Mouse (Mus musculus) hindbrain, embryonic 12.5 days (tissue): ENCODE results near the gene Gm7247. TPM values are rescaled to one million over a fixed set of nuclear protein-coding genes. Genes with fewer than 3 reads are reported as not detected.
"Not testable (repeated sequence)": the region's sequence is repeated elsewhere in the genome, so short reads cannot be mapped to it uniquely, and the experiment has no call there.

ENCODE experiments used
- ATAC-seq: fragments of 200-750 bp; cut with Nextera tagmentation; 2 replicates; pipeline ENCODE4 v1.8.0; 2017; ENCODE audit warnings: moderate TSS enrichment; ENCODE audit not compliant: low FRiP score
- H3K27ac ChIP-seq: fragments of 300-500 bp; sonication (generic); 2 replicates; pipeline ENCODE4 v1.5.1; 2016; ENCODE audit warnings: mild to moderate bottlenecking
- H3K27me3 ChIP-seq: fragments of 300-500 bp; sonication (generic); 2 replicates; pipeline ENCODE4 v1.6.1; 2016; ENCODE audit warnings: mild to moderate bottlenecking
- H3K36me3 ChIP-seq: fragments of 300-500 bp; sonication (generic); 2 replicates; pipeline ENCODE4 v1.6.1; 2016; ENCODE audit warnings: mild to moderate bottlenecking
- H3K4me1 ChIP-seq: fragments of 300-500 bp; sonication (generic); 2 replicates; pipeline ENCODE4 v1.6.1; 2016
- H3K4me2 ChIP-seq: fragments of 300-500 bp; sonication (generic); replicated peaks from 2 replicates; pipeline ENCODE4 v1.6.1; 2016; ENCODE audit warnings: mild to moderate bottlenecking
- H3K4me3 ChIP-seq: fragments of 300-500 bp; sonication (generic); 2 replicates; pipeline ENCODE4 v1.5.1; 2016; ENCODE audit warnings: mild to moderate bottlenecking
- H3K9ac ChIP-seq: fragments of 300-500 bp; sonication (generic); 2 replicates; pipeline ENCODE4 v1.6.1; 2016; ENCODE audit warnings: mild to moderate bottlenecking, moderate library complexity
- H3K9me3 ChIP-seq: fragments of 300-500 bp; sonication (generic); replicated peaks from 2 replicates; pipeline ENCODE4 v1.6.1; 2016; ENCODE audit warnings: mild to moderate bottlenecking
- whole genome bisulfite sequencing: fragments of 180-500 bp; shearing (Covaris S2); methylation state at CpG from one replicate; pipeline ENCODE4 v1.1.7; 2016; 5-methylcytosine and 5-hydroxymethylcytosine counted together
- polyA plus RNA-seq: library from polyadenylated mRNA; unstranded; fragments of >200 nt; fragmentation: Nextera tagmentation; extraction: Ambion mirVana; gene quantifications from 2 replicates; pipeline ENCODE4 v1.2.1, GENCODE M21; 2016

Gene Gm7247
- polyA plus RNA-seq, 1 experiment from 2014 or later = not detected

GRCm38 (mm10) chr14:51499707-51500275 lies 138.2 kb downstream of the Gm7247 start:
- H3K9me3 ChIP-seq = no peaks in the 10 kb centered on the region
- no peak overlapping the region for H3K27ac ChIP-seq
- H3K9ac ChIP-seq = no peak overlapping the region
- no peak overlapping the region for H3K4me2 ChIP-seq
- no peak overlapping the region for H3K4me3 ChIP-seq
- no peak for ATAC-seq
- no peaks in the 10 kb centered on the region for H3K36me3 ChIP-seq
- 92% methylated on average over 2 of the region's 2 CpGs for WGBS
- no peaks in the 10 kb centered on the region for H3K4me1 ChIP-seq
- H3K27me3 ChIP-seq = no peaks in the 10 kb centered on the region

GRCm38 (mm10) chr14:51500461-51500860 lies 138.9 kb downstream of the Gm7247 start:
- no peaks in the 10 kb centered on the region for H3K9me3 ChIP-seq
- no peak for ATAC-seq
- H3K4me1 ChIP-seq = no peaks in the 10 kb centered on the region
- no peak overlapping the region for H3K4me2 ChIP-seq
- H3K4me3 ChIP-seq = no peak overlapping the region
- no peak overlapping the region for H3K27ac ChIP-seq
- no peak overlapping the region for H3K9ac ChIP-seq
- no peaks in the 10 kb centered on the region for H3K27me3 ChIP-seq
- no peaks in the 10 kb centered on the region for H3K36me3 ChIP-seq
- WGBS = 90% methylated on average over 4 of the region's 4 CpGs

GRCm38 (mm10) chr14:51507416-51507815 lies 145.9 kb downstream of the Gm7247 start:
- Histone ChIP-seq H3K27me3 (no peaks in the 10 kb centered on the region), H3K36me3 (no peaks in the 10 kb centered on the region), H3K27ac (no peak overlapping the region), H3K9me3 (no peaks in the 10 kb centered on the region), H3K4me3 (no peak overlapping the region), H3K4me1 (no peaks in the 10 kb centered on the region), H3K4me2 (no peak overlapping the region), H3K9ac (no peak overlapping the region)
- WGBS = 97% methylated on average over 8 of the region's 8 CpGs
- ATAC-seq = no peak

DNA sequence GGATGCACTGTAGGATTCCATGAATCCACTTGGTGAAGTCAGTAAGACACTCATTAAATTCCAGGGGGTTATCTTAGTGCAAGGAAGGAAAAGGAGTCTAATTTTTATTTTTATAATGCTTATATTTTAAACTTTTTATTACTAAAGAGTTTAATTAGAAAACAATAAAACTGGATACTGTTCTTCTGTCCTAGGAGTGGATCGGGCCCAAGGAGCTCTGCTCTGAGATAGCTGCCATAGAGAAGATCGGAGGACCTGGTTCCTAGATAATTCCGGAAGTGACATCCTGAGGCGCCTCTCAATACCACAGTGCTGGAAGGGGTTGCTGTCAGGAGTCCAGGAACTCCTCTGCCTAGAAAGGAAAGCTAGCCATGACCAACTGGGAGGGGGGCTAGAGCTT lies 190.9 kb downstream of the Gm7247 start, which contains the start of gene Gm5622:
Gene Gm5622, plus strand, starts transcription at position 301 of the 400 bp plus-strand sequence.
- Histone ChIP-seq H3K4me1 (no peaks in the 10 kb centered on the region), H3K4me3 (no peak within 1 kb of the TSS), H3K27ac (no peak within 1 kb of the TSS), H3K36me3 (no peaks in the 10 kb centered on the region), H3K9ac (no peak within 1 kb of the TSS), H3K9me3 (no peaks in the 10 kb centered on the region), H3K4me2 (no peak within 1 kb of the TSS), H3K27me3 (no peaks in the 10 kb centered on the region)
- WGBS = 91% methylated on average over 4 of the region's 4 CpGs
- no peak for ATAC-seq

DNA sequence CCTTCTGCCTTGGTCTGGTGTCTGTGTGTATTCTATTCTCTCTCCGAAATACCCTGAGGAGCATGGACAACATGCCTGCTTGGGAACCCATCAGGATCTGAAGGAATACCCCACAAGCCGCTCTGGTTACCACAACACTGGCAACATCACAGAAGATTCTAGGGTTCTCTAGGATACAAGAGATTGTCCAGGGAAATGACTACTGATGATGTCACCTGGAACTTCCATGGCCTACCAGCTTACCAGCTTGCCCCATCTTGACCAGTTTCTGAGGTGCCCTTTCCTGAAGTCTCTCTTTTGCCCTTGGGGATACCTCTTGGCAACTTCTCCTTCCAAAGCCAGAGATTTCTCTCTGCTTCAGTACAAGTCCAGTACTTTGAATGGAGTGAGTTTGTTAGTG lies 212.4 kb downstream of the Gm7247 start, which contains the start of gene Gm17175:
Gene Gm17175, minus strand, starts transcription at position 101 of the 400 bp plus-strand sequence.
- not testable (repeated sequence) for H3K9me3 ChIP-seq, H3K27ac ChIP-seq, H3K27me3 ChIP-seq, H3K9ac ChIP-seq, H3K36me3 ChIP-seq, H3K4me3 ChIP-seq, ATAC-seq, H3K4me2 ChIP-seq, H3K4me1 ChIP-seq
- 87% methylated on average over 2 of the region's 2 CpGs for WGBS

- ATAC-seq, H3K27ac ChIP-seq, H3K36me3 ChIP-seq, H3K4me3 ChIP-seq, H3K4me2 ChIP-seq, H3K9me3 ChIP-seq, H3K4me1 ChIP-seq, H3K27me3 ChIP-seq, H3K9ac ChIP-seq: not testable (repeated sequence)
- WGBS = 93% methylated on average over 4 of the region's 4 CpGs
These were observed 230.5 kb downstream of the Gm7247 start, which contains the start of gene Gm17174 for GRCm38 (mm10) chr14:51592039-51592438. TSS of gene Gm17174 (minus strand) at chr14:51592139.

GRCm38 (mm10) chr14:51611210-51611609 lies 249.7 kb downstream of the Gm7247 start, which contains the start of gene Gm17078:
TSS of gene Gm17078 (minus strand) at chr14:51611310.
- H3K36me3 ChIP-seq = no peaks in the 10 kb centered on the region
- WGBS = 86% methylated on average over 1 of the region's 1 CpGs
- H3K9me3 ChIP-seq = no peaks in the 10 kb centered on the region
- no peak within 1 kb of the TSS for H3K4me3 ChIP-seq
- no peaks in the 10 kb centered on the region for H3K27me3 ChIP-seq
- no peak within 1 kb of the TSS for H3K9ac ChIP-seq
- no peak within 1 kb of the TSS for H3K27ac ChIP-seq
- no peak within 1 kb of the TSS for H3K4me2 ChIP-seq
- no peaks in the 10 kb centered on the region for H3K4me1 ChIP-seq
- ATAC-seq = no peak

Other genes with a start within 250 kb of the Gm7247 start
- not detected in 2 replicates for gene Eddm3b, start 247.3 kb upstream of the Gm7247 start, polyA plus RNA-seq
- gene Rnase6, start 237.8 kb upstream of the Gm7247 start, polyA plus RNA-seq = 0.46 TPM in 1 of 2 replicates, not detected in the other
- 0.72 TPM in 1 of 2 replicates, not detected in the other for gene Rnase1, start 215.0 kb upstream of the Gm7247 start, polyA plus RNA-seq
- gene Rnase2b, start 199.5 kb upstream of the Gm7247 start, polyA plus RNA-seq = not detected in 2 replicates
- not detected in 2 replicates for gene Ang2, start 162.6 kb upstream of the Gm7247 start, polyA plus RNA-seq
- not detected in 2 replicates for gene Ear14, start 158.4 kb upstream of the Gm7247 start, polyA plus RNA-seq
- not detected in 2 replicates for gene Rnase2a, start 105.6 kb upstream of the Gm7247 start, polyA plus RNA-seq
- gene Vmn2r88, start 49.1 kb downstream of the Gm7247 start, polyA plus RNA-seq = not detected in 2 replicates
- not detected in 2 replicates for gene Vmn2r89, start 90.1 kb downstream of the Gm7247 start, polyA plus RNA-seq
- not detected in 2 replicates for gene Gm5622, start 191.0 kb downstream of the Gm7247 start, polyA plus RNA-seq
- not detected in 2 replicates for gene Gm17175, start 212.3 kb downstream of the Gm7247 start, polyA plus RNA-seq
- not detected in 2 replicates for gene Gm17174, start 230.4 kb downstream of the Gm7247 start, polyA plus RNA-seq
- not detected in 2 replicates for gene Gm17078, start 249.6 kb downstream of the Gm7247 start, polyA plus RNA-seq